Mouse (Mus musculus) embryonic stem cell, embryonic (primary cell): Measurements from ENCODE around the gene Gys1.

Experiments used
- CTCF ChIA-PET, 4 experiments: fragments of 300-600 bp in 2 of 4; fragments of 350-600 bp in 2 of 4; sonication (Branson Sonifier 250); formaldehyde crosslinking; loops; one replicate each; lab custom pipeline; 2022; ENCODE audit warnings: inconsistent platforms in 2 of 4; lab: Charles Lee
- POLR2A ChIA-PET, 4 experiments: fragments of 300-600 bp in 2 of 4; fragments of 350-600 bp in 2 of 4; sonication (Branson Sonifier 250); formaldehyde crosslinking; loops; one replicate each; lab custom pipeline; 2022; ENCODE audit warnings: antibody characterized with exemption in 4 of 4, inconsistent platforms in 1 of 4; lab: Charles Lee

Gene Gys1

GRCm38 (mm10) chr7:45408949-45409348 lies 25.7 kb upstream of the Gys1 start:
- CTCF ChIA-PET: interaction anchor here in 3 of 4 experiments (0.6 to 1.6 kb wide), 4 partner anchors 25 to 180 kb away, joined by 3 to 5 read pairs (median 4); partner anchors contain the start of gene Gys1 (in 1 of the 3)

GRCm38 (mm10) chr7:45409497-45410163 lies 25.0 kb upstream of the Gys1 start:
- POLR2A ChIA-PET: interaction anchor here in 2 of 4 experiments (0.7 to 39.9 kb wide), 8 partner anchors 10 to 110 kb away, joined by 3 to 1478 read pairs (median 4); partner anchors contain the start of genes Snrnp70 (in 2 of the 2), Lhb (in 1 of the 2), Lin7b (in 1 of the 2) and Ppfia3 (in 1 of the 2)
- CTCF ChIA-PET: interaction anchor here in 2 of 4 experiments (0.7 to 1.6 kb wide), 3 partner anchors 25 to 181 kb away, joined by 3 to 5 read pairs (median 5); partner anchors contain the start of gene Gys1 (in 1 of the 2)

More at GRCm38 (mm10) chr7:45408949-45409348, 25.7 kb upstream of the Gys1 start:
- POLR2A ChIA-PET: interaction anchor here in 3 of 4 experiments (0.6 to 39.9 kb wide), 8 partner anchors 9 to 129 kb away, joined by 3 to 1478 read pairs (median 4); partner anchors contain the start of genes Snrnp70 (in 2 of the 3), Lhb (in 1 of the 3), Lin7b (in 1 of the 3) and Ppfia3 (in 1 of the 3)

GRCm38 (mm10) chr7:45412421-45412820 lies 22.2 kb upstream of the Gys1 start:
- POLR2A ChIA-PET: interaction anchor here (0.8 to 2.1 kb wide), 20 partner anchors 7 to 320 kb away, joined by 3 to 19 read pairs (median 6); partner anchors contain the start of genes Ftl1 (in 2 of the 4), Gys1 (in 2 of the 4), Ruvbl2 (in 2 of the 4) and Kcna7 (in 1 of the 4)
- CTCF ChIA-PET: interaction anchor here in 3 of 4 experiments (0.6 to 2.1 kb wide), 4 partner anchors 7 to 112 kb away, joined by 3 to 22 read pairs (median 4); partner anchors contain the start of genes Gys1 (in 1 of the 3) and Kcna7 (in 1 of the 3)

- POLR2A ChIA-PET: interaction anchor here (0.6 to 2.1 kb wide), 69 partner anchors 8 to 427 kb away, joined by 3 to 19 read pairs (median 4); partner anchors contain the start of genes Gys1 (in 3 of the 4), Kcna7 (in 3 of the 4), Snrnp70 (in 3 of the 4) and Ftl1 (in 2 of the 4)
- CTCF ChIA-PET: interaction anchor here (0.6 to 2.1 kb wide), 17 partner anchors 8 to 269 kb away, joined by 3 to 22 read pairs (median 4); partner anchors contain the start of genes Kcna7 (in 3 of the 4), Gys1 (in 1 of the 4), Ppfia3 (in 1 of the 4) and Snrnp70 (in 1 of the 4)
Measured at GRCm38 (mm10) chr7:45413113-45413863, 21.4 kb upstream of the Gys1 start, which contains the start of gene Ntf5. Ntf5 (plus strand) TSS chr7:45413695.

- ChIA-PET POLR2A (interaction anchor here (0.6 to 2.1 kb wide), 63 partner anchors 8 to 427 kb away, joined by 3 to 19 read pairs (median 4); partner anchors contain the start of genes Gys1 (in 3 of the 4), Kcna7 (in 3 of the 4), Ftl1 (in 2 of the 4) and Ruvbl2 (in 2 of the 4)), CTCF (interaction anchor here (0.6 to 2.1 kb wide), 14 partner anchors 9 to 268 kb away, joined by 3 to 22 read pairs (median 4); partner anchors contain the start of genes Kcna7 (in 2 of the 4), Gys1 (in 1 of the 4), Ppfia3 (in 1 of the 4) and Snrnp70 (in 1 of the 4))
Measured at GRCm38 (mm10) chr7:45413864-45414739, 20.5 kb upstream of the Gys1 start.

- POLR2A ChIA-PET: interaction anchor here in 1 of 4 experiments (0.7 to 2.1 kb wide), 3 partner anchors 19 to 61 kb away, joined by 3 to 8 read pairs (median 4); partner anchors contain the start of gene Gys1
- CTCF ChIA-PET: interaction anchor here in 1 of 4 experiments (0.6 kb wide), 1 partner anchor 25 kb away, joined by 3 read pairs; no protein-coding TSS in a partner anchor
Measured at GRCm38 (mm10) chr7:45414740-45415224, 19.9 kb upstream of the Gys1 start.

GRCm38 (mm10) chr7:45415636-45416035 lies 19.0 kb upstream of the Gys1 start:
- ChIA-PET CTCF (interaction anchor here in 2 of 4 experiments (0.6 to 2.4 kb wide), 6 partner anchors 10 to 747 kb away, joined by 3 to 13 read pairs (median 6); partner anchors contain the start of genes Gys1 (in 2 of the 2) and Kcna7 (in 1 of the 2)), POLR2A (interaction anchor here in 3 of 4 experiments (0.6 to 8.4 kb wide), 12 partner anchors 9 to 394 kb away, joined by 3 to 114 read pairs (median 4); partner anchors contain the start of genes Gys1 (in 2 of the 3), Kcna7 (in 1 of the 3), Ppfia3 (in 1 of the 3) and Ruvbl2 (in 1 of the 3))

GRCm38 (mm10) chr7:45417962-45418492 lies 16.6 kb upstream of the Gys1 start:
- ChIA-PET CTCF (interaction anchor here in 3 of 4 experiments (0.6 to 6.0 kb wide), 9 partner anchors 13 to 155 kb away, joined by 3 to 39 read pairs (median 6); partner anchors contain the start of genes Gys1 (in 2 of the 3) and Kcna7 (in 1 of the 3)), POLR2A (interaction anchor here (0.7 to 8.4 kb wide), 25 partner anchors 9 to 454 kb away, joined by 3 to 114 read pairs (median 4); partner anchors contain the start of genes Gys1 (in 3 of the 4), Snrnp70 (in 2 of the 4), Ftl1 (in 1 of the 4) and Kcna7 (in 1 of the 4))

- CTCF ChIA-PET: interaction anchor here (0.5 to 6.0 kb wide), 13 partner anchors 14 to 325 kb away, joined by 3 to 39 read pairs (median 3); partner anchors contain the start of genes Kcna7 (in 2 of the 4), Gys1 (in 1 of the 4) and Ruvbl2 (in 1 of the 4)
- POLR2A ChIA-PET: interaction anchor here (0.5 to 8.4 kb wide), 46 partner anchors 11 to 636 kb away, joined by 3 to 114 read pairs (median 4); partner anchors contain the start of genes Gys1 (in 3 of the 4), Kcna7 (in 3 of the 4), Ccdc155 (in 2 of the 4) and Ftl1 (in 2 of the 4)
Measured at GRCm38 (mm10) chr7:45419859-45420614, 14.6 kb upstream of the Gys1 start.

GRCm38 (mm10) chr7:45420615-45420919 lies 14.1 kb upstream of the Gys1 start, which contains the start of gene Lhb:
Lhb (plus strand) TSS chr7:45420820.
- ChIA-PET CTCF (interaction anchor here (0.6 to 6.0 kb wide), 11 partner anchors 14 to 144 kb away, joined by 3 to 39 read pairs (median 5); partner anchors contain the start of genes Kcna7 (in 2 of the 4), Gys1 (in 1 of the 4) and Ruvbl2 (in 1 of the 4)), POLR2A (interaction anchor here (0.5 to 8.4 kb wide), 39 partner anchors 10 to 636 kb away, joined by 3 to 114 read pairs (median 4); partner anchors contain the start of genes Gys1 (in 3 of the 4), Ftl1 (in 2 of the 4), Kcna7 (in 2 of the 4) and Plekha4 (in 2 of the 4))

GRCm38 (mm10) chr7:45421194-45421593 lies 13.4 kb upstream of the Gys1 start:
- ChIA-PET POLR2A (interaction anchor here (0.5 to 8.4 kb wide), 26 partner anchors 9 to 615 kb away, joined by 3 to 114 read pairs (median 6); partner anchors contain the start of genes Ftl1 (in 2 of the 4), Gys1 (in 2 of the 4), Kcna7 (in 2 of the 4) and Ruvbl2 (in 2 of the 4)), CTCF (interaction anchor here in 3 of 4 experiments (0.6 to 6.0 kb wide), 8 partner anchors 11 to 144 kb away, joined by 3 to 39 read pairs (median 6); partner anchors contain the start of genes Gys1 (in 2 of the 3) and Kcna7 (in 2 of the 3))

- POLR2A ChIA-PET: interaction anchor here in 3 of 4 experiments (0.6 to 2.0 kb wide), 9 partner anchors 8 to 295 kb away, joined by 3 to 5 read pairs (median 4); partner anchors contain the start of genes Ntf5 (in 2 of the 3), Ftl1 (in 1 of the 3) and Gys1 (in 1 of the 3)
Measured at GRCm38 (mm10) chr7:45426556-45426955, 8.1 kb upstream of the Gys1 start.

GRCm38 (mm10) chr7:45433835-45434202 lies 825 bp upstream of the Gys1 start:
- CTCF ChIA-PET: interaction anchor here (0.6 to 5.1 kb wide), 69 partner anchors 9 to 596 kb away, joined by 3 to 53 read pairs (median 4); partner anchors contain the start of genes Kcna7 (in 2 of the 4), Akt1s1 (in 1 of the 4), Aldh16a1 (in 1 of the 4) and Bax (in 1 of the 4)
- POLR2A ChIA-PET: interaction anchor here (0.6 to 10.2 kb wide), 79 partner anchors 8 to 449 kb away, joined by 3 to 114 read pairs (median 5); partner anchors contain the start of genes Ftl1 (in 3 of the 4), Lhb (in 3 of the 4), Ntf5 (in 3 of the 4) and Sphk2 (in 3 of the 4)

More at GRCm38 (mm10) chr7:45426556-45426955, 8.1 kb upstream of the Gys1 start:
- CTCF ChIA-PET: interaction anchor here in 1 of 4 experiments (0.7 kb wide), 1 partner anchor 217 kb away, joined by 5 read pairs; no protein-coding TSS in a partner anchor
